Mouse (Mus musculus) brain, embryonic 14.5 days (tissue): ENCODE data around the gene Oxld1.

Experiments
- CTCF ChIP-seq: fragments of 200-500 bp; IDR thresholded peaks from 2 replicates; pipeline ENCODE4 v1.5.1; 2012; ENCODE audit warnings: inconsistent platforms, mild to moderate bottlenecking, moderate library complexity, borderline replicate concordance; ENCODE audit not compliant: insufficient read depth, insufficient read length; ENCODE audit errors: extremely low read depth
- POLR2A ChIP-seq: fragments of 200-500 bp; IDR thresholded peaks from 2 replicates; pipeline ENCODE4 v1.6.1; 2012; ENCODE audit warnings: mild to moderate bottlenecking, inconsistent platforms, borderline replicate concordance; ENCODE audit not compliant: poor library complexity, insufficient read depth, insufficient read length, severe bottlenecking; ENCODE audit errors: extremely low read depth

GRCm38 (mm10) chr11:120444106-120444505, 13.8 kb downstream of the Oxld1 start:
- TF ChIP-seq POLR2A (no peak), CTCF (no peak)
